Mouse (Mus musculus) forebrain, embryonic 16.5 days (tissue): ENCODE data around the gene B3gnt2. TPM values are rescaled to one million over a fixed set of nuclear protein-coding genes. Genes with fewer than 3 reads are reported as not detected.

Experiments
- ATAC-seq: fragments of 200-750 bp; cut with Nextera tagmentation; 2 replicates; pipeline ENCODE4 v1.8.0; 2017; ENCODE audit warnings: mild to moderate bottlenecking, moderate library complexity
- H3K27ac ChIP-seq: fragments of 300-500 bp; sonication (generic); 2 replicates; pipeline ENCODE4 v1.5.1; 2014; ENCODE audit warnings: low read length, control low read depth
- H3K27me3 ChIP-seq: fragments of 300-500 bp; sonication (generic); replicated peaks from 2 replicates; pipeline ENCODE4 v1.6.1; 2014; ENCODE audit warnings: low read length; ENCODE audit not compliant: control insufficient read depth, insufficient read depth
- H3K36me3 ChIP-seq: fragments of 300-500 bp; sonication (generic); 2 replicates; pipeline ENCODE4 v1.6.1; 2014; ENCODE audit not compliant: control insufficient read depth, insufficient read depth
- H3K4me1 ChIP-seq: fragments of 300-500 bp; sonication (generic); replicated peaks from 2 replicates; pipeline ENCODE4 v1.6.1; 2014; ENCODE audit warnings: low read length; ENCODE audit not compliant: control insufficient read depth, insufficient read depth
- H3K4me2 ChIP-seq: fragments of 300-500 bp; sonication (generic); 2 replicates; pipeline ENCODE4 v1.6.1; 2014; ENCODE audit warnings: mild to moderate bottlenecking, low read length, control low read depth
- H3K4me3 ChIP-seq: fragments of 300-500 bp; sonication (generic); replicated peaks from 2 replicates; pipeline ENCODE4 v1.5.1; 2014; ENCODE audit warnings: mild to moderate bottlenecking, low read length, control low read depth
- H3K9ac ChIP-seq: fragments of 300-500 bp; sonication (generic); replicated peaks from 2 replicates; pipeline ENCODE4 v1.6.1; 2014; ENCODE audit warnings: low read depth, low read length, control low read depth
- H3K9me3 ChIP-seq: fragments of 300-500 bp; sonication (generic); 2 replicates; pipeline ENCODE4 v1.6.1; 2016; ENCODE audit warnings: low read length; ENCODE audit not compliant: control insufficient read depth
- WGBS: fragments of 180-500 bp; shearing (Covaris S2); extraction: QIAGEN DNeasy Blood & Tissue Kit; methylation state at CpG from one replicate; pipeline ENCODE4 v1.1.7; 2014; 5-methylcytosine and 5-hydroxymethylcytosine counted together
- polyA plus RNA-seq: library from polyadenylated mRNA; unstranded; fragments of >200 nt; fragmentation: Nextera tagmentation; extraction: Ambion mirVana; gene quantifications from 2 replicates; pipeline ENCODE4 v1.2.1, GENCODE M21; 2015

B3gnt2 gene
- polyA plus RNA-seq, 1 experiment from 2014 or later = 3.1 TPM

- Histone ChIP-seq H3K4me2 (no peak overlapping the region), H3K27me3 (no peaks in the 10 kb centered on the region), H3K9me3 (no peaks in the 10 kb centered on the region), H3K9ac (no peak overlapping the region), H3K4me1 (no peaks in the 10 kb centered on the region), H3K27ac (no peak overlapping the region), H3K36me3 (no peaks in the 10 kb centered on the region), H3K4me3 (no peak overlapping the region)
- 85% methylated on average over 3 of the region's 4 CpGs for WGBS
- ATAC-seq = no peak
Measured at GRCm38 (mm10) chr11:22759783-22760182, 101.0 kb downstream of the B3gnt2 start.

DNA sequence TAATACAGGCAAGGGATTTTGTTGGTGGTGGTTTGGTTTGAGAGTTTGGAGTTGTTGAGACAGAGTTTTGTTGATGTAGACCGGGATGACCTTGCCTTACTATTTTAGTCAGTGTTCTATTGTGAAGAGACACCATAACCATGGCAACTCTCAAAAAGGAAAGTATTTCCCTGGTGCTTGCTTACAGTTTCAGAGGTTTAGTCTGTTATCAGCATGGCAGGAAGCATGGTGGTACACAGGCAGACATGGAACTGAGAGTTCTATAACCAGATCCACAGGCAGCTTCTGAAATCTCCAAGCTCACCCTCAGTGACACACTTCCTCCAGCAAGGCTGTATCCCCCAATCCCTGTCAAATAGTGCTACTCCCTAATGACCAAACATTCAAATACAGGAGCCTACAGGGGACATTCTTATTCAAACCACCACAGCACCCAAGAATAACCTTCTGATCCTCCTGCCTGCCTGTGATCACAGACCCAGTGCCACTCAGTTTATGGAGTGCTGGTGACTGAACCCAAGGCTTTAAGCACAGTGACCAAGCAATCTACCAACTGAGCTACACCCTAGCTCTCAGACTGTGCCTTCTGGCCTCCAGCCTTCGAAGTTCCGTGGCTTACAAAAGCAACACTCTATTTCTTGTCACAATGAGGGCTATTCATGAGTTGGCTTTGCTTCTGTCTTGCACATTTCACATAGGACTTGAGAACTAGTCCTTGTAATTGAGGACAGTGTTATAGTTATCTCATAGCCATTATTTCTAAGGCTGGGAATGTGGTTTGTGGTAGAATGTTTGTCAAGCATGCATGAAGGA is 104.4 kb downstream of the B3gnt2 start:
- Histone ChIP-seq H3K27ac (no peak overlapping the region), H3K4me3 (no peak overlapping the region), H3K9me3 (no peaks in the 10 kb centered on the region), H3K4me1 (no peaks in the 10 kb centered on the region), H3K4me2 (no peak overlapping the region), H3K36me3 (no peaks in the 10 kb centered on the region), H3K9ac (no peak overlapping the region), H3K27me3 (no peaks in the 10 kb centered on the region)
- no peak for ATAC-seq
- WGBS = 80% methylated on average over 3 of the region's 3 CpGs

- H3K4me1 ChIP-seq = no peaks in the 10 kb centered on the region
- H3K9me3 ChIP-seq = no peaks in the 10 kb centered on the region
- no peak for ATAC-seq
- H3K27ac ChIP-seq = no peak overlapping the region
- no peaks in the 10 kb centered on the region for H3K27me3 ChIP-seq
- H3K36me3 ChIP-seq = no peaks in the 10 kb centered on the region
- no peak overlapping the region for H3K4me3 ChIP-seq
- 78% methylated on average over 1 of the region's 1 CpGs for WGBS
- no peak overlapping the region for H3K9ac ChIP-seq
- H3K4me2 ChIP-seq = no peak overlapping the region
Measured at GRCm38 (mm10) chr11:22755180-22755579, 105.6 kb downstream of the B3gnt2 start.

DNA sequence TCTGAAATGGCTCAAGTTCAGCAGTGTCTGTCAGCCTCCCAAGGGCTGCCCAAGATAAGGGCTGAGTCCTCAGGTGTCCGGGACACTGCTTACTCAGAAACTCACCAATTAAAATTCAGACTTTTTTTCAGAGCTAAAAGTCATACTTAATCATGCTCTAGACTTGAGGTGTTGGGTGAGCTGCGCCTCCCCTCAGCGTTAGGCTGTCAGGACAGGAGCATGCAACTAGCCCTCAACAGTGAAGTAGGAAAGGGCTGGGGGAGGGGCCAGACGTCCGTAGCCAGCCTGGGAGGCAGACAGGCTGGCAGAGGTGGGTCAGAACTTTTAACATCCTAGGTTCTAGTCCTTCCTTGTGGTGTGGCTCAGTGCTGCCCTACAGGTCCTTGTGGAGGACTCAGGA is 108.2 kb downstream of the B3gnt2 start:
- 40% methylated on average over 5 of the region's 5 CpGs for WGBS

GRCm38 (mm10) chr11:22751592-22751991 is 109.2 kb downstream of the B3gnt2 start:
- Histone ChIP-seq H3K36me3 (no peaks in the 10 kb centered on the region), H3K4me2 (no peak overlapping the region), H3K27ac (no peak overlapping the region), H3K4me3 (no peak overlapping the region), H3K9me3 (no peaks in the 10 kb centered on the region), H3K9ac (no peak overlapping the region), H3K27me3 (no peaks in the 10 kb centered on the region), H3K4me1 (no peaks in the 10 kb centered on the region)
- no peak for ATAC-seq
- 94% methylated on average over 3 of the region's 3 CpGs for WGBS

More for the DNA sequence above, 108.2 kb downstream of the B3gnt2 start:
- H3K9ac ChIP-seq = no peak overlapping the region
- no peak overlapping the region for H3K4me3 ChIP-seq
- H3K9me3 ChIP-seq = no peaks in the 10 kb centered on the region
- H3K27ac ChIP-seq = no peak overlapping the region
- H3K27me3 ChIP-seq = no peaks in the 10 kb centered on the region
- no peaks in the 10 kb centered on the region for H3K4me1 ChIP-seq
- no peaks in the 10 kb centered on the region for H3K36me3 ChIP-seq
- H3K4me2 ChIP-seq = no peak overlapping the region
- ATAC-seq = no peak

- Histone ChIP-seq H3K4me3 (no peak overlapping the region), H3K36me3 (no peaks in the 10 kb centered on the region), H3K9me3 (no peaks in the 10 kb centered on the region), H3K4me1 (no peaks in the 10 kb centered on the region), H3K27ac (no peak overlapping the region), H3K9ac (no peak overlapping the region), H3K27me3 (no peaks in the 10 kb centered on the region), H3K4me2 (no peak overlapping the region)
- WGBS = 68% methylated on average over 7 of the region's 7 CpGs
- no peak for ATAC-seq
Measured at GRCm38 (mm10) chr11:22747406-22747805, 113.4 kb downstream of the B3gnt2 start.

DNA sequence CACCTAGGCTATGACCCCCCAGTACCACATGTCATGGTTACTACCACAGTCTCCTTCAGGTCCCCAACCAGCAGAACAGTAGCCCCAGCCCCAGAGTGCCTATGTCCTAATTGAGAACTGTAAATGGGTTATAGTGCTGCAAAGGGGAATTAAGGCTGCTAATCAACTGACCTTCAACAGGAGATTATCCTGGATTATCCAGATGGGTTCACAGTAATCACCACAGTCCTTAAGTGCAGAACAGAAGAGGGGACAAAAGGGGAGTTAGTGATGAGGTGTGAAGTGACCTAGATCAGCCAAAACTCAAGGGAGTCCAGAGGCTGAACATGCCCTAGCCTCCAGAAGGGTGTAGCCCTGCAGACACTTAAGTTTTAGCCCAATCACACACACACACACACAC is 115.4 kb downstream of the B3gnt2 start:
- Histone ChIP-seq H3K27me3 (no peaks in the 10 kb centered on the region), H3K36me3 (no peaks in the 10 kb centered on the region), H3K27ac (no peak overlapping the region), H3K9ac (no peak overlapping the region), H3K4me1 (peaks cover 5% of the 10 kb centered on the region), H3K9me3 (no peaks in the 10 kb centered on the region), H3K4me3 (no peak overlapping the region), H3K4me2 (no peak overlapping the region)
- no peak for ATAC-seq

GRCm38 (mm10) chr11:22743561-22744269 is 117.0 kb downstream of the B3gnt2 start:
- ATAC-seq = no peak
- peaks cover 5% of the 10 kb centered on the region for H3K4me1 ChIP-seq
- H3K9ac ChIP-seq = no peak overlapping the region
- H3K36me3 ChIP-seq = no peaks in the 10 kb centered on the region
- H3K4me2 ChIP-seq = no peak overlapping the region
- no peak overlapping the region for H3K27ac ChIP-seq
- H3K27me3 ChIP-seq = no peaks in the 10 kb centered on the region
- no peak overlapping the region for H3K4me3 ChIP-seq
- 95% methylated on average over 5 of the region's 5 CpGs for WGBS
- H3K9me3 ChIP-seq = no peaks in the 10 kb centered on the region

DNA sequence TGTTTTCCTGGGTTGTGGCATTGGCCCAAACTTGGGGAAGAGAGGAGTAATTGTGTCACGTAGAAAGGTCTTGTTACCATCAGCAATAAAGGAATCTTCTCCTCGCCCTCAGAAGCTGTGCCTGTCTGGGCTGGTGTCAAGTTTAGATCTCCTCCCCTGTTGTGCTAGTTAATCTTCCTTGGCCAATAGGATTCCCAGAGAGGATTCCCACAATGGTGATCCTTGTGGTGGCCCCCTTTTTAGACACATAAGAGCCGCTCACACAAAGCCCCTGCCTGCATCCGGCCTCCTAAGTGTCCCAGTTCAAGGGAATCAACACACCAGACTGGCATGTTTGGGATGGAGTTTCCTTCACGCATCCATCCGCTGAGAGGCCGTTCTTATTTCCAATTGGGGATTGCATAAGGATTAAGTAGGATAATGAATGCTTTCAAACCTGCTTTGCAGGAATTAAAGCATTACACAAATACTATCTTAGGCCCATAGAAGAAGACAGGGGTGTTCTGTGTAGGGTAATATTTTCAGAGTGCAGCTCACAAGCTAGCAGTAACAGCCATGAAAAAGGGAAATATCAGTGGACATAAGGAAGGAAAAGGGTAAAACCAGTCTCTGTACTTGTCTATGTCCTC is 118.6 kb downstream of the B3gnt2 start:
- peaks cover 5% of the 10 kb centered on the region for H3K4me1 ChIP-seq
- no peak overlapping the region for H3K27ac ChIP-seq
- H3K4me3 ChIP-seq = no peak overlapping the region
- no peak overlapping the region for H3K9ac ChIP-seq
- H3K36me3 ChIP-seq = no peaks in the 10 kb centered on the region
- no peak overlapping the region for H3K4me2 ChIP-seq
- H3K27me3 ChIP-seq = no peaks in the 10 kb centered on the region
- ATAC-seq = no peak
- no peaks in the 10 kb centered on the region for H3K9me3 ChIP-seq
- WGBS = 11% methylated on average over 7 of the region's 7 CpGs
